Mouse (Mus musculus): ENCODE measurements at regions not wholly inside any gene's neighbourhood (a gene's known extent, or its start where the extent isn't known, plus 50 kb on each side); places are given as distances from the start of the nearest gene placed in this dataset.

DNA sequence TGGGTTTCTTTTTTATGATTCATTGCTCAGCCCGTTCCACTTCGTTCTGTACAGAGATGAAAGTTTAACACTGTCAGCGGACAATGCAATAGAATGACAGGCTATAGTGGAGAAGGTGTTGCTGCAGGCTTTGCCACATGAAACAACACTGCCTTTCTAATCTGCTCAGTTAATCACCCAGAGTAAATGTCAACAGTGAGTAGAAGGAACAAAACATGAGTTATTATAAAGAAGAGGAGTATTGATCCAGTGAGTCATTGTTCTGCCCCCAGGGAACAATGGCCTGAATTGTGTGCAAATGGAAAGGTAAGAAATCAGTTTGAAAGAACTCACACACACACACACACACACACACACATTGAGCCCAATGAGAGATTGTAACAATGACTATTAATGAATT, 118.2 kb downstream of the Qrsl1 start:
- DNase-seq (ENCODE audit: low spot score in 2 of 2) = no peak

DNA sequence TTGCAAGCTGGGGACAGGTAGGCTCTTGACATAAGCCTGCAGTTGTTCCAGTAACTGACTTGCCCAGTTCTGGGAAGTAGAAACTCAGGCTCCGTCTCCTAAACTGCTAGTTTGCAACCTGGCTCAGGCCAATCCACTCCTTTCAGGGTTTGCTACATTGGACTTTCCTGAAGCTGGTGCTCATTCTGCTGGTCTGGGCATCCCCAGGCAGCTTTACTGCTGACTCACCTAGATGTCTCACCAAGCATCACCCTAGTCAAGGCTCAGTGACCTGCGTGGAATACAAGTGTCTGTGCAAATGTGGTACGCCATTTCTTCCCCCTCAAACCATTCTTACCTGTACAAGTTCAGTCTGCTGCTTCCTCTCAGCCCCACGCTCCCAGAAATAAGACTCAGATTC, 110.8 kb downstream of the Qrsl1 start:
- DNase-seq (ENCODE audit: low spot score in 2 of 2) = no peak

DNA sequence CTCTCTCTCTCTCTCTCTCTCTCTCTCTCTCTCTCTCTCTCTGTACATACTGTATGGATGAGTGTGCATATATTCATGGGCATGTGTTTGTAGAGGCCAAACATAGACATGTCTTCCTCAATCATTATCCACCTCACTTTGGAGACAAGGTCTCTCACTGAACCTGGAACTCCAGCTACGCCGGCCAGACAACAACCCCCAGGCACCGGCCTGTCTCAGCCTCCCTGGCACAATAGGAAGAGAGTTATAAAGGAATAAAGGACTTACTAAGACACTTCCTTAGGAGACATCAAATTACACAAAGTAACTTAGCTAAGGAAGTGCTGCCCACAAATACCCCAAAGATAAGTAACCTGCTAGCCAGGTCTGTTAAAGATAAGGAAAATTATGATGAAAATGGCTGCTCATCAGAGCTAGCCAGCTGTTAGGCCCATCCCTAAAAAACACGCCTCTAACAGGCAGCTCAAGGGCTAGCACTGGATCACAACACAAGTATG, 110.0 kb downstream of the Qrsl1 start:
- DNase-seq (ENCODE audit: low spot score in 2 of 2) = no peak

DNA sequence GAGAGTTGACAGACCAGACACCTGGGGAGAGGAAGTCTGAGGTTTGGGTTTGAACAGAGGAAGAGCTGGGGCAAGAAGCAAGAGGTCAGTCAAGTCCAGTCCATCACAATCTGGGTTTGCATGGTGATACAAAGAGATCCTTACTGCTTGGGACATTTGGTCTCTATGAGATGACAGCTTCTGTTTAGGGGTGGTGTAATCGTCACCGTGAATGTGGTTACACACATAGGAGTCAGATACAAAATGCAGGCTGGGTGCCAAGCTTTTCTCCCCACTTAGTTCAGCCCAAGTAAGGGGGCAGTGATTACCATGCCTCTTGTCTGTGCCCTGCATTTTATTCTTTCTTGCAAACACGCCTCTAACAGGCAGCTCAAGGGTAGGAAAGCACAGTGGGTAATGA, 108.9 kb downstream of the Qrsl1 start:
- no peak for DNase-seq (ENCODE audit: low spot score in 2 of 2)

DNA sequence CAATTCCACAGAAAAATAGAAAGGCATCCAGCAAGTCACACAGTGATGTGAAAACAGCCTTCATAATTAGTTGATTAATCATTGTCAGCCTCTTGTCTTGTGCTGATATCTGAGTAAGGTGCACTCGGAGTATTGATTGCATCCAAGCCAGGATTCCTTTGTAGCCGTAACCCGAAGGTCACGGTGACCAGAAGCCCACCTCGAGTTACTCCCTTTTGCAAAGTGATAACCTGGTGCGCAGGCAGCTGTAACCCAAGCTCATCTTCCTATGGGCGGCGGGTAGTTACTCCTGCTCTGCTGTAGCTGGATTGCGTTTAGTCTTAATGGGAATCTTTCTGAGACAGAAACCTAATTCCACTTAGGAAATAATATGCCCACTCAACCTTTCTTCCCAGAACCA, 107.0 kb downstream of the Qrsl1 start:
- DNase-seq (ENCODE audit: low spot score in 2 of 2) = no peak

DNA sequence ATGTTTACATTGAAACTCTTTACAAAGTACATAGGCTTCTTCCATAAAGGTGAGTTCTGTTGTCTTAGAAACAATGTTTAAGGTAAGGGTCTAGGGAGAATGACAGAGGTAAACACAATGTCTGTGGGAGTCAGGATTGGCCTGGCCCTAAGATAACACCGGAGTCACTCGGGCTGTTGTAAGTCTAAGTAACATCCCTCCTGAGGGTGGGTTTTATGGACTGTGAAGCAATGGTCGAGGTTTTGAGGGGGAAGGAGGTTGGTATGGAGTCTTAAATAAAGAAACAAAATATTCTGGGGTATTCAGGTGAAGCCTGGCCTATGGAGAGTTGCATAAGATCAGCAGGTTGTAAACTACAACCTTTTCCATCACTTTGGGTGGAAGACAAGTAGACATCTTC, 101.5 kb downstream of the Qrsl1 start:
- no peak for DNase-seq (ENCODE audit: low spot score in 2 of 2)

DNA sequence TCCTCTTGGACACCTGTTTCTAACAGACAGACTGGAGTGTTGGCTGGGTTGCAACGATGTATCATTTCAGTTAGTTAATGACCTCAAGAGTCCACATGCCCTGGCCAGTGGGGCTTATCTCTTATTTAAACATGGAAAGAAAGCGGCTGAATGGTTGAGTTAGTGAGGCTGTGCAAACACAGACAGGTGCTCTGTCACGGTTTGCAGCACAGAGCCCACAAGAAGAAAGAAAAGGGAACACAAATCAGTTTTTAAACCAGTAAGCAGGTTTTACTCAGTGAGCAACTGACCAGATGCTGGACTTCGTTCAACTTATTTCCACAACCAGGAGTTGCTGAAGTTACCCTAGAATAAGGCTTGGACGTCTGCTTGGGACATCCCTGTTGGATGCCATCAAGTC, 86.3 kb downstream of the Qrsl1 start:
- DNase-seq (ENCODE audit: low spot score in 2 of 2) = no peak

DNA sequence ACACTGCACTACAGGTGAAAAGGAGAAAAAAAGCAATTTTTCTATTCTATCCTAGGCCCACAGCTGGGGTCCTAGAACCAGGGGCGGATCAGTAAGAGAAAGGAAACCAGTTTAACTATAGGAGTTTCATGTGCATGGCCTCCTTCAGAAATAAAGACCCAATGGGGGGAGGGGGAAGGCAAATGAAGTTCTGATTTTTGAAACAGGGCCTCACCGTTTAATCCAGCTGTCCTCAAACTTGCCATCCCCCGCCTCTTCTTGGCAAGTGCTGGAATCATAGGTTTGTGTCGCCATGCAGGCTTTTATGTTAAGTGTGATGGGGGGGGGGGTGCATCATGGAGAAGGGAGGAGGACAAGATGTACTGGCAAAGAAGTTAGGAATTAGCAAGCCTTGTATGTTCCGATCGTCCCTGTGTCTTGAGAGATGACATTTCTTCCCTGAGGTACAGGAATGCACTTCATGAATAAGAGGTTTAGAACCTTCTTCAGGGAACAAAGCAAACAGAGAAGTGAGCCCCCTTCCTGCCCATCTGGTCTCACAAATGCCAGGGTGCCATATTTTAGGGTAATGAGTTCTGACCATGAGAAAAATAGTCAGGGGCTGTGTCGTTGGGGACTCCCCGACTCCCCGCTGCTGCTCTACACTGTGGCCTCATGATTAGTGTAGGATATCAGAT, 83.9 kb downstream of the Qrsl1 start:
- no peak for DNase-seq (ENCODE audit: low spot score in 2 of 2)

DNA sequence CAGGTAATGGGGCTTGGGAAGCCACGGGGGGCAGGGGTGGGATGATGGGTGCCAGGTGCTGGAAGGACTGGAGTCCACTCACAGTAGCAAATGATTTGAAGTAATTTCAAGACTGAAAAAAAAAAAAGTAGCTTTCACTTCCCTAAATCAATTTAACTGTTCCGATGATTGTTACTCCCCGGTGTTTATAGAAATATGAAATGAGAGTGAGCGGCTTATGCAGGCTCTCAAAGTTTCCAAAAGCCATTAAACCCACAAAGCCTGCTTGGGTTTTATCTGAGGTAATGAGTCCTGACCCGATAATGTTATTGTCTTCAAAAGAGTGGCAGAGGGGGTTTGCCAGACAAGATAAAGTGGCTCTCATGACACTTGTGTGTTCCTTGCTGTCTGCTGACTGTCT, 82.9 kb downstream of the Qrsl1 start:
- no peak for DNase-seq (ENCODE audit: low spot score in 2 of 2)

DNA sequence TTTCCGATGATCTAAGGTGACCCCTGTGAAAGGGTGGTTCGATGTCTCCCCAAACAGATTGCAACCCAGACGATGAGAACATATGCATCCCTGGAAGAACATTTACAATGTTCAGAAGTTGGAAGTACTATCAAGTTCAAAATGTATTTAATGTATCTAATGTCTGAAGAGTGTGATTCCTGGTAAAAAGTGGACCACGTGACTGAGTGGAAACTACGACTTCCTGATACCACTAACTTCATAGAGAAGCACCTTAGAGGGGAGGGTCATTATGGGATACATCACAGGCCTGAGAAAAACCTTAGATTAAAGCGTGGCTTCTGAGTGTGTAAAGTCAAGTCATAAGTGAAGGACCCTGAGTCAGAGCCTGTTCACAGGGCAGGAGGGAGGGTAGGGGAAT, 82.1 kb downstream of the Qrsl1 start:
- no peak for DNase-seq (ENCODE audit: low spot score in 2 of 2)

DNA sequence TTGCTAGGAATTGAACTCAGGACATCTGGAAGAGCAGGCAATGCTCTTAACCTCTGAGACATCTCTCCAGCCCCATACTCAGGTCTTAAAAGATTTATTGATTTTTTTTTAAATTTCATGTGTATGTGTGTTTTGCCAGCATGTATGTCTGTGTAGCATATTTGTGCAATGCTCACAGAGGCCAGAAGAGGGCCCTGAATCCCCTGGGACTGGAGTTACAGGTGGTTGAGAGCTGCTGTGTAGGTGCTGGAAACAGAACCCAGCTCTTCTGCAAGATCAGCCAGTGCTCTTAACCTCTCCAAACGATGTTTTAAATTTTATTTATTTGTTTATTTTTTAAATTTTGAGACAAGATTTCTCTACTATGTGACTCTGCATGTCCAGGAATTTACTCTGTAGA, 78.9 kb downstream of the Qrsl1 start:
- no peak for DNase-seq (ENCODE audit: low spot score in 2 of 2)

DNA sequence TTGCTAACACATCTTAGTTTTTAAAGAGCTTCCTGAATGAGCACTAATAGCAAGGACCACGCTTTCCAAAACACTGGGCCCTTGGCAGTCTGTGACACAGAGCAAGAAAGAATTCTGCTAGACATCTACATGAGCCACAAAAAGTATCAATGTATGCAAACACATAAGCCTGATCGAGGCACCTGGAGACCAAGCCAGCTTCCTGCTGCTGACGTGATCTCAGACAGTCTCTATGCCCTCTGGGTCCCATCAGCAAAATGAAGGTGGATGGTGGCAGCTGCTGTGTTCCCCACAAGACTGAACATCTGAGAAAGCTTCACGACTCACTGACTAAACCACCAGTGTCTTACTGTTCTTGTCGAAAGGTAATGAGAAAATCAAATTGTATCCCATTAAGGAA, 77.5 kb downstream of the Qrsl1 start:
- no peak for DNase-seq (ENCODE audit: low spot score in 2 of 2)
